Mouse (Mus musculus): ENCODE measurements around the gene Pdgfra. TPM values are rescaled to one million over a fixed set of nuclear protein-coding genes. Genes with fewer than 3 reads are reported as not detected.

The Pdgfra gene
- polyA plus RNA-seq, 1 experiment, result 2.1 TPM

GRCm38 (mm10) chr5:75200366-75200724 is 48.3 kb downstream of the Pdgfra start:
- TF ChIP-seq CTCF (IDR thresholded peaks at IDR 0.05; ENCODE audit: low read depth, low read length) (no peak), EP300 (IDR thresholded peaks at IDR 0.05; ENCODE audit: insufficient read depth, low read depth, low read length) (no peak), POLR2A (IDR thresholded peaks at IDR 0.05; ENCODE audit: insufficient read depth, low read length) (no peak)

GRCm38 (mm10) chr5:75207905-75208304 is 55.8 kb downstream of the Pdgfra start:
- Histone ChIP-seq H3K36me3 (ENCODE audit: control insufficient read depth, insufficient read depth, low read length, poor library complexity, severe bottlenecking) (no peaks in the 10 kb centered on the region), H3K27ac (ENCODE audit: insufficient read depth, low read length) (no peak overlapping the region), H3K4me1 (ENCODE audit: control insufficient read depth, insufficient read depth, low read length) (no peaks in the 10 kb centered on the region), H3K27me3 (ENCODE audit: control insufficient read depth, insufficient read depth, low read length, poor library complexity, severe bottlenecking) (no peaks in the 10 kb centered on the region), H3K4me3 (ENCODE audit: low read depth, low read length) (no peak overlapping the region), H3K9ac (ENCODE audit: low read depth, poor library complexity, severe bottlenecking) (no peak overlapping the region), H3K9me3 (replicated peaks; ENCODE audit: control insufficient read depth, insufficient read depth, low read length, poor library complexity, severe bottlenecking) (no peaks in the 10 kb centered on the region)
- no peak for TF ChIP-seq POLR2A (IDR thresholded peaks at IDR 0.05; ENCODE audit: insufficient read depth, low read length)
- TF ChIP-seq EP300 (IDR thresholded peaks at IDR 0.05; ENCODE audit: insufficient read depth, low read depth, low read length), result no peak
- TF ChIP-seq CTCF (IDR thresholded peaks at IDR 0.05; ENCODE audit: low read depth, low read length), result no peak

More at GRCm38 (mm10) chr5:75200366-75200724, 48.3 kb downstream of the Pdgfra start:
- Histone ChIP-seq H3K9ac (ENCODE audit: low read depth, poor library complexity, severe bottlenecking) (no peak overlapping the region), H3K4me3 (ENCODE audit: low read depth, low read length) (no peak overlapping the region), H3K27me3 (ENCODE audit: control insufficient read depth, insufficient read depth, low read length, poor library complexity, severe bottlenecking) (no peaks in the 10 kb centered on the region), H3K4me1 (ENCODE audit: control insufficient read depth, insufficient read depth, low read length) (no peaks in the 10 kb centered on the region), H3K9me3 (replicated peaks; ENCODE audit: control insufficient read depth, insufficient read depth, low read length, poor library complexity, severe bottlenecking) (no peaks in the 10 kb centered on the region), H3K36me3 (ENCODE audit: control insufficient read depth, insufficient read depth, low read length, poor library complexity, severe bottlenecking) (no peaks in the 10 kb centered on the region), H3K27ac (ENCODE audit: insufficient read depth, low read length) (no peak overlapping the region)

- TF ChIP-seq EP300 (IDR thresholded peaks at IDR 0.05; ENCODE audit: insufficient read depth, low read depth, low read length) (no peak), CTCF (IDR thresholded peaks at IDR 0.05; ENCODE audit: low read depth, low read length) (no peak), POLR2A (IDR thresholded peaks at IDR 0.05; ENCODE audit: insufficient read depth, low read length) (no peak)
- Histone ChIP-seq H3K27me3 (ENCODE audit: control insufficient read depth, insufficient read depth, low read length, poor library complexity, severe bottlenecking) (no peaks in the 10 kb centered on the region), H3K9me3 (replicated peaks; ENCODE audit: control insufficient read depth, insufficient read depth, low read length, poor library complexity, severe bottlenecking) (no peaks in the 10 kb centered on the region), H3K4me3 (ENCODE audit: low read depth, low read length) (no peak overlapping the region), H3K36me3 (ENCODE audit: control insufficient read depth, insufficient read depth, low read length, poor library complexity, severe bottlenecking) (no peaks in the 10 kb centered on the region), H3K27ac (ENCODE audit: insufficient read depth, low read length) (no peak overlapping the region), H3K9ac (ENCODE audit: low read depth, poor library complexity, severe bottlenecking) (no peak overlapping the region), H3K4me1 (ENCODE audit: control insufficient read depth, insufficient read depth, low read length) (no peaks in the 10 kb centered on the region)
Observed at GRCm38 (mm10) chr5:75209966-75210365, 57.9 kb downstream of the Pdgfra start.

- no peak overlapping the region for H3K4me3 ChIP-seq (ENCODE audit: low read depth, low read length)
- no peak overlapping the region for H3K27ac ChIP-seq (ENCODE audit: insufficient read depth, low read length)
- no peaks in the 10 kb centered on the region for H3K27me3 ChIP-seq (ENCODE audit: control insufficient read depth, insufficient read depth, low read length, poor library complexity, severe bottlenecking)
- H3K9ac ChIP-seq (ENCODE audit: low read depth, poor library complexity, severe bottlenecking), result no peak overlapping the region
- H3K9me3 ChIP-seq (replicated peaks; ENCODE audit: control insufficient read depth, insufficient read depth, low read length, poor library complexity, severe bottlenecking), result no peaks in the 10 kb centered on the region
- H3K4me1 ChIP-seq (ENCODE audit: control insufficient read depth, insufficient read depth, low read length), result no peaks in the 10 kb centered on the region
- TF ChIP-seq EP300 (IDR thresholded peaks at IDR 0.05; ENCODE audit: insufficient read depth, low read depth, low read length) (no peak), CTCF (IDR thresholded peaks at IDR 0.05; ENCODE audit: low read depth, low read length) (peak; percentile 48), POLR2A (IDR thresholded peaks at IDR 0.05; ENCODE audit: insufficient read depth, low read length) (no peak)
- H3K36me3 ChIP-seq (ENCODE audit: control insufficient read depth, insufficient read depth, low read length, poor library complexity, severe bottlenecking), result no peaks in the 10 kb centered on the region
Observed at GRCm38 (mm10) chr5:75214520-75214919, 62.4 kb downstream of the Pdgfra start.

- no peak overlapping the region for H3K4me3 ChIP-seq (ENCODE audit: low read depth, low read length)
- no peak overlapping the region for H3K27ac ChIP-seq (ENCODE audit: insufficient read depth, low read length)
- no peaks in the 10 kb centered on the region for H3K27me3 ChIP-seq (ENCODE audit: control insufficient read depth, insufficient read depth, low read length, poor library complexity, severe bottlenecking)
Observed at GRCm38 (mm10) chr5:75214929-75215328, 62.8 kb downstream of the Pdgfra start.

GRCm38 (mm10) chr5:75215678-75216256 is 63.7 kb downstream of the Pdgfra start:
- Histone ChIP-seq H3K27me3 (ENCODE audit: control insufficient read depth, insufficient read depth, low read length, poor library complexity, severe bottlenecking) (no peaks in the 10 kb centered on the region), H3K9ac (ENCODE audit: low read depth, poor library complexity, severe bottlenecking) (no peak overlapping the region)
- TF ChIP-seq POLR2A (IDR thresholded peaks at IDR 0.05; ENCODE audit: insufficient read depth, low read length) (no peak), CTCF (IDR thresholded peaks at IDR 0.05; ENCODE audit: low read depth, low read length) (no peak), EP300 (IDR thresholded peaks at IDR 0.05; ENCODE audit: insufficient read depth, low read depth, low read length) (no peak)

More at GRCm38 (mm10) chr5:75214929-75215328, 62.8 kb downstream of the Pdgfra start:
- Histone ChIP-seq H3K9ac (ENCODE audit: low read depth, poor library complexity, severe bottlenecking) (no peak overlapping the region), H3K4me1 (ENCODE audit: control insufficient read depth, insufficient read depth, low read length) (no peaks in the 10 kb centered on the region), H3K36me3 (ENCODE audit: control insufficient read depth, insufficient read depth, low read length, poor library complexity, severe bottlenecking) (no peaks in the 10 kb centered on the region), H3K9me3 (replicated peaks; ENCODE audit: control insufficient read depth, insufficient read depth, low read length, poor library complexity, severe bottlenecking) (no peaks in the 10 kb centered on the region)
- no peak for TF ChIP-seq CTCF (IDR thresholded peaks at IDR 0.05; ENCODE audit: low read depth, low read length)
- no peak for TF ChIP-seq EP300 (IDR thresholded peaks at IDR 0.05; ENCODE audit: insufficient read depth, low read depth, low read length)
- TF ChIP-seq POLR2A (IDR thresholded peaks at IDR 0.05; ENCODE audit: insufficient read depth, low read length), result no peak

More at GRCm38 (mm10) chr5:75215678-75216256, 63.7 kb downstream of the Pdgfra start:
- H3K4me1 ChIP-seq (ENCODE audit: control insufficient read depth, insufficient read depth, low read length), result no peaks in the 10 kb centered on the region
- H3K36me3 ChIP-seq (ENCODE audit: control insufficient read depth, insufficient read depth, low read length, poor library complexity, severe bottlenecking), result no peaks in the 10 kb centered on the region
- H3K9me3 ChIP-seq (replicated peaks; ENCODE audit: control insufficient read depth, insufficient read depth, low read length, poor library complexity, severe bottlenecking), result no peaks in the 10 kb centered on the region
- no peak overlapping the region for H3K4me3 ChIP-seq (ENCODE audit: low read depth, low read length)
- H3K27ac ChIP-seq (ENCODE audit: insufficient read depth, low read length), result no peak overlapping the region

Measured in ES-Bruce4 (cell line).